Mouse (Mus musculus) activated CD4-positive, CD25-positive, alpha-beta regulatory T cell, adult 4 months (primary cell): ENCODE data around the gene Syngr3. TPM values are rescaled to one million over a fixed set of nuclear protein-coding genes. Genes with fewer than 3 reads are reported as not detected.
"Not testable (repeated sequence)": the region's sequence is repeated elsewhere in the genome, so short reads cannot be mapped to it uniquely, and the experiment has no call there.

Experiments used
- ATAC-seq: one replicate; pipeline ENCODE4 v1.8.0; 2017
- polyA plus RNA-seq, 2 experiments: library from polyadenylated mRNA; unstranded; fragments of 100-300 nt; shearing (Covaris generic); gene quantifications; one replicate each; pipeline ENCODE4 v1.2.1; 2017

The Syngr3 gene
- polyA plus RNA-seq: 1 to 10 TPM in 1 of 2 experiments, under 1 TPM in 1; 0.43 to 1.2 TPM

DNA sequence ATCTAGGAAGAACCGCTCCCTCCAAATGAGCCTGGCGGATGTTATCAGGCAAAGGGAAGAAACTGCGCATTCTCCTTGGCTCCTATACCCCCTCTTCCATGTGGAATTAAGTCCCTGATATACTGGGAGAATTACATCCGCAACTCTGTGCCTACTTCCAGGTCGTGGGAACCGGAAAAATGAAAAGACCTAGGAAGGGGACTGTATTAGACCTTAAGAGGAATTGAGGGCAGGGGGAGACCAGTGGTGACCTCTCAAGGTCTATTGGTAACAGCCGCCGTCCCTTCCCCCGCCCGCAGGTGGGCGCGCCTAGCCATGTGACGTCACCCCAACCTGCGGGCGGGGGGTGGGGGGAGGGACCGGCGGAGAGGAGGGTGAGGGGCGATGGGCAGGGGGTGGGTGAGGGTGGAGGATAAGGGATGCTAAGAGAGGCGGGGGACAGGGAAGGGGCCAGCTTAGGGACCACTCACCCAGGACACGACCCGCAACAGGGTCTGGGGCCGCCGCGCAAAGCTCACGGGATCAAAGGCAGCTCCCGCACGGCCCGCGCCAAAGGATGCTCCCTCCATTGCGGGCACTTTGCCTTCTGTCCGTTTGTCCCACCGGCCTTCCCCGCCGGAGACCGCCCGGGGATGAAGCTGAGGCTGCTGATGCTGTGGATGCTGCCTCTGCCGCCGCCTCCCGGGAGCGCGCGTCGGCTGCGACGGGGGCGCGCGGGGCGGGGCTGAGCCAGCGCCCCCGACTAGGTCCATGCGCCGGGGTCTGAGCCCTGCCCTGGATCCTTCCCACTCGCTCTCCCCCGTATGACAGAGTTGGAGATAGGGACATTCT, at the start of gene Syngr3:
Gene Syngr3 (minus strand): TSS at position 705 of the 831 bp plus-strand sequence.
- no peak for ATAC-seq

DNA sequence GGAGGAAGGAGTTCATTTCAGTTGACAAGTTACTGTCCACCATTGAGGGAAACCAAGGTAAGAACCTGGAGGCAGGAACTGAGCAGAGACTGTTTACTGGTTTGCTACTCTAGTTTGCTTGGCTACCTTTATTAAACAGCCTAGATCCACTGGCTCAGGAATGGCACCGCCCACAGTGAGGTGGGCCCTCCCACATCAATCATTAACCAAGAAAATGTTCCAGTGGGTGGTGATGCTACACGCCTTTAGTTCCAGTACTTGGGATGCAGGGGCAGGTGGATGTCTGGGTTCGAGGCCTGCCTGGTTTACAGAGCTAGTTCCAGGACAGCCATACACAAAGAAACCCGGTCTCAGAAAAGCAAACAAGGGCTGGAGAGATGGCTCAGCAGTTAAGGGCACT, 48.5 kb upstream of the Syngr3 start:
- ATAC-seq: no peak

DNA sequence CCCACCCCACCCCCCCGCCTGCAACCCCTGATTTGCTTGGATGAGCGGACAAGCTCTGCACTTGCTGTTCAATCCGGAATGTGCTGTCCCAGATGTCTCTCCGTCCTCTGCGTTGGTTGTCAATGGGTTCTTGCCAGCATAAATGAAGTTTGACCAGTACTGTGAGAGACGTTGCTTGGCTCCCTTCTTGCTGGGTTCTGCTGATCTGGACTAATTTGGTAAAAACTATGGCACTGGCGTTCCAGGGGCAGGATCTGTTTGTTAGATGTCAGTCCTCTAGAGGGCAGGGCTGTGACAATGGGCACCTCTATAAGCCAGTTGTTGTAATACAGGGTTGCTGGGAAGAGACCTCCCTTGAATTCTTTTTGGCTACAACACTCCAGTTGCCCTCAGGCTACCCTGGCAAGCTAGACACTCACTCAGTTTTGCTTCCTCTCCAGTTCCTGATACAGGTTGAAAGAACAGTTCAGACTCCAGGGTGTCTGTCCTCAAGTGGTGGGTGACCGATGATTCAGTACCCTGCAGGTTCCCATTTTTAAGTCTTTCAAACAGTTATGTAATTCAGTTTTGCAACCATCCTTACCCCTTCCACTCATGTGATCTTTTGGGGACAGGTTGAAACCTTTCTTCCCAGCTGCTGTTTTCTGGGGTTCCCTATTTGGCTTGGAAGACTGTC, 47.5 kb upstream of the Syngr3 start:
- ATAC-seq: no peak

DNA sequence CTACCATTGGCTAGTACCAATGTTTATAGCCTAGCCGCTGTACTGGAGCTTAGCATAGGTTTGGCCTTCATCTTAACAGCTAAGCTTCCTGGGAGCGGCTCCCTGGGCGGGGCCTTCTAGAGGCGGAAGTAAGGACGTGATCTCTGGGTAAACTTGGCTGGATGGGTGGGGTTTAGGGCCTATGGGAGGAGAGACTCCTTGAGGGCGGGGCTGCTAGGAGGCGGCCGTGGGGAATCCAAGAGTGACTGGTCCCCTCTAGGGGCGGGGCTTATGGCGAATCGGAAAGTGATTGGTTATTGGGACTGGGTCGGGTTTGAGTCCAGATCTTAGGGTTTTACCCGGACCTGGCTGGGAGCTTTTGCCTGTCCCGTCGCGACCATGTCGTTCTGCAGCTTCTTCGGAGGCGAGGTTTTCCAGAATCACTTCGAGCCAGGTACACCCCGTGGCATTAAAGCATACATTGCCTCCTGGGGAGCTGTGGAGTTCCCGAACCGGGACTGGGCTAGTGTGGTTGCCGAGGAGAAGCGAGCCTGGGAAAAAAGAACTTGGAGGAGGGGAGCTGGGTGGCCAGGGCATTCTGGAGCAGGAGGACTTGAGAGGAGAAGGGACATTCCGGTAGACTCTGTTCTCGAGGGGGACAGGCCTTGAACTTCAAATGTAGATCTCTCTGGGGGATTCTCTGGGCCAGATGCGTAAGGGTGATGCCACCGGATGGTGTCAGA, 46.7 kb upstream of the Syngr3 start, which contains the start of gene Msrb1:
Gene Msrb1 (plus strand): TSS at position 313 of the 722 bp plus-strand sequence.
- peak; percentile 98 for ATAC-seq

DNA sequence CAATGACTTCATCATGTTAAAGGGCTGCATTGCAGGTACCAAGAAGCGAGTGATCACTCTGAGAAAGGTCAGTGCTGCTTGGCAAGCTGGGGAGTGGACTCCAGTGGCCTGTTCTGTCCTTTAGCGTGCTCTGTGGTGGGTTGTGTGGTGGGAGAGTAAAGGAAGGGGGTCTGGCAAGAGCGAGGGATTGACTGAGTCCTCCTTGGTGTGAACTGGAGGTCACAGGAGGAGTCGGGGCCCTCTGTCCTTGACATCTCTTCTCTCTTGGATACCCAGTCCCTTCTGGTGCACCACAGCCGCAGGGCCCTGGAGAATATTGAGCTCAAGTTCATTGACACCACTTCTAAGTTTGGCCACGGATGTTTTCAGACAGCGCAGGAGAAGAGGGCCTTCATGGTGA, 45.7 kb upstream of the Syngr3 start:
- ATAC-seq: no peak

DNA sequence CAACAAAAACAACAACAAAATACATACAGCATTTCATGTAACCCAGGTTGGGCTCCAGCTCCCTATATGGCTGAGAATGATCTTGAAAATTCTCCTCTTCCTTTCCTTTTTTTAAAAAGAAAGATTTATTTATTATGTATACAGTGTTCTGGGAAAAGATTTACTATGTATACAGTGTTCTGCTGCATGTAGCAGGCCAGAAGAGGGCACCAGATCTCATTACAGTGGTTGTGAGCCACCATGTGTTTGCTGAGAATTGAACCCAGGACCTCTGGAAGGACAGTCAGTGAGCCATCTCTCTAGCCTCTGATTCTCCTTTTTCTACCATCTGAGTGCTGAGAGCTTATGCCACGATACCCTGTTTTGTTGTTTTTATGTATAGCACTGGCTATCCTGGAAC, 44.8 kb upstream of the Syngr3 start:
- no peak for ATAC-seq

DNA sequence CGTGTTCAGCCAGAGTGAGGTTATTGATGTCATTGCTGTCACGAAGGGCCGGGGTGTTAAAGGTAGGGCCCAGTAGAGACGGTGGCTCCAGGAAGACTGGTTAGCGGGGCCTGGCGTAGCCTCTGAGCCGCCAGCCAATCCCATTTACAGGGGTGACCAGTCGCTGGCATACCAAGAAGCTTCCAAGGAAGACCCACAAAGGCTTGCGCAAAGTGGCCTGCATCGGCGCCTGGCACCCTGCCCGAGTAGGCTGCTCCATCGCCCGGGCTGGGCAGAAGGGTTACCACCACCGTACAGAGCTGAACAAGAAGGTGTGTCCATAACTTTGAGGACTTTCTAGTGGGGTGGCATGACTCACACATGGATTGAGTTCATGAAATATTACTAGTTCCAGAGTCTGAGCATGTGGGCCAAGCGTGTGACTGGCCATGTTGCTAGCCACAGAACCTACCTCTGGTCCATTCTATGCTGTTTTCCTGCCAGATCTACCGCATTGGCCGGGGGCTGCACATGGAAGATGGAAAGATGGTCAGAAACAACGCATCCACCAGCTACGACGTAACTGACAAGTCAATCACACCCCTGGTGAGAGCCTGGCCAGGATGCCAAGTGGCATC, 43.8 kb upstream of the Syngr3 start:
- no peak for ATAC-seq

DNA sequence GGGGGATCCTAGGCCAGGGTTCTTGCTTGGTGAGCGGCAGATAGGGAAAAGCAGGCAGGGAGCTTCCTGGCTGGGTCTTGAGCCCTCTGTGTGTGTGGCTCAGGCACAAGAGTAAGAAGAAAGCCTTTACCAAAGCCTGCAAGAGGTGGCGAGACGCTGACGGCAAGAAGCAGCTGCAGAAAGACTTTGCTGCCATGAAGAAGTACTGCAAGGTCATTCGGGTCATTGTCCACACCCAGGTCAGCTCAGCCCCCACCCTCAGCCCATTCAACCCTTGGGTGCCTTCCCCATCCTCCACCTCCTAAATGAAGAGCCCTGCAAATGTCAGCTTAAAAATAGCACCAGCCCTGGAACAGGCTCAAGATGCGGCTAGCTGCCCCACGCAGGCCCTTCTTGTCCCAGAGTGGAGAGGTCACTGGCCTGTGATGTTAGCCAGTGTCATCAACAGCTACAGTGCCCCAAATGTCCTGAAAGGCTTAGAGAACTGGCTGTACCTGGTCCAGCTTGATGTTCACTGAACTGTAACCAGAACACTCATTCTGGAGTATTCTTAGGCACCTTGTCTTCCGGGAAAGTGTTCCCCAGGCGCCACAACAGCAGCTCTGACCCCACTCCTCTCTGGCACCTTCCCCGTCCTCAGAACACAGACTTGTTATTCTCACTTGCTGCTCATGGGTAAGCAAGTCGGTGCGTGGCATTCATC, 42.6 kb upstream of the Syngr3 start:
- ATAC-seq: no peak

DNA sequence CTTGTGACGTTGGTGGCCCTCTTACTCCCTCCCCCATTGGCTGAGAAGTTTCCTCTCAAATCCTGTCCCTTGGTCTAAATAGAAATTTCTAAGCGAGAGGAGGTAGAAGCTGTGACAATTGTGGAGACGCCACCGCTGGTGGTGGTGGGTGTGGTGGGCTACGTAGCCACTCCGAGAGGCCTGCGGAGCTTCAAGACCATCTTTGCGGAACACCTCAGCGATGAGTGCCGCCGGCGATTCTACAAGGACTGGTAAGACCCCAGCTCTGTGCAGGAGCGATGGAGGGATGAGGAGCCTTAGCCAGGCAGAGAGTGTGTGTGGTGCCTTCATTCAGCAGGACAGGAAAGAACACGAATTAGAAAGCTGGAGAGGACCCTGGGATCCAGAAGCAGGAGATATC, 41.0 kb upstream of the Syngr3 start:
- no peak for ATAC-seq

DNA sequence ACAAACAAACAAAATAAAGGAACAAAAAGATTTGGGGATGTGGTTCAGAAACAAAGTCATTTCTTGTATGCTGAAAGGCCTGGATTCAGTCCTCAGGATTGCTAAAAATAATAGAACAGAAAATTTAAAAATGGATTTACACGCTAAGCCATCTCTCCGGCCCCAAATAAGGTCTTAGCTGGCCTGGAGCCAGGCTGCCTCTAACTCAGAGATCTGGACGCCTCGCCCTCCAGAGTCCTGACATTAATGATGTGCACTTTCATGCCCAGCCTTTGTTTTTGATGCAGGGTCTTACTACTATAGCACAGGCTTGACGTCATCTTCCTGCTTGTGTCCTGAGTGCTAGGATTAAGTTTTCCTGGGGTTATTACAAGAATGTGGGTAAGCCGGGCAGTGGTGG, 39.3 kb upstream of the Syngr3 start:
- no peak for ATAC-seq

DNA sequence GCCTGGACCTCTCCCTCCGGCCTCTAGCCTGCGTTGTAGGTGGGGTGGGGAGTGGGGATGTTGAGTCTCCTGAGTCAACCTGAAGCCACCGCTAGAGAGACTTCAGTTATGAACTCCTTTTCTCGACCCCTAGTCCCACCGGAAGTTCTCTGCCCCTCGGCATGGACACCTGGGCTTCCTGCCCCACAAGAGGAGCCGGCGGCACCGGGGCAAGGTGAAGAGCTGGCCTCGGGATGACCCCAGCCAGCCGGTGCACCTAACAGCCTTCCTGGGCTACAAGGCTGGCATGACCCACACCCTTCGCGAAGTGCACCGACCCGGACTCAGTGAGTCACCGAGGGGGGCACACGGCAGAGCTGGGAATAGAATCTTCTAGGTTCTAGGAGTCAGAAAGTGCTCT, 38.4 kb upstream of the Syngr3 start:
- ATAC-seq: no peak

DNA sequence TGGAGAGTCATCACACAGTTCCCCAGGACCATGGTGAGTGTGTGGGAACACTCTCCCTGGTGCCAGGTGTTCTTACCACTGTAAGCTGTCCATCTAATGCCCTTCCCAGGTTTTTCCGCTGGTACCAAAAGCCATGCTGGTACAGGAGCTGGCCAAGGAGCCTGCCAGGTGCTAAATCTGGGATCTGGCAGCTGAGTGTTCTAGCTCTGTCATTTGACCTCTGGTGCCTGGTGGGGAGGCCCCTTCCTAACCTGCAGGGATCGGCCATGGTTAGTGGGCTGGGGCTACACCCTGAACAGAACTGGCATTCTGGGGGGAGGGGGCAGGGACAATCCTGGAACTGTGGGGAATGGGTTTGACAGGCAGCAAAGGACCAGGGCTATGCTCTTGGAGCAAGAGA, 37.9 kb upstream of the Syngr3 start, which contains the start of gene Rpl3l:
Gene Rpl3l (plus strand): TSS at position 203 of the 400 bp plus-strand sequence.
- no peak for ATAC-seq

DNA sequence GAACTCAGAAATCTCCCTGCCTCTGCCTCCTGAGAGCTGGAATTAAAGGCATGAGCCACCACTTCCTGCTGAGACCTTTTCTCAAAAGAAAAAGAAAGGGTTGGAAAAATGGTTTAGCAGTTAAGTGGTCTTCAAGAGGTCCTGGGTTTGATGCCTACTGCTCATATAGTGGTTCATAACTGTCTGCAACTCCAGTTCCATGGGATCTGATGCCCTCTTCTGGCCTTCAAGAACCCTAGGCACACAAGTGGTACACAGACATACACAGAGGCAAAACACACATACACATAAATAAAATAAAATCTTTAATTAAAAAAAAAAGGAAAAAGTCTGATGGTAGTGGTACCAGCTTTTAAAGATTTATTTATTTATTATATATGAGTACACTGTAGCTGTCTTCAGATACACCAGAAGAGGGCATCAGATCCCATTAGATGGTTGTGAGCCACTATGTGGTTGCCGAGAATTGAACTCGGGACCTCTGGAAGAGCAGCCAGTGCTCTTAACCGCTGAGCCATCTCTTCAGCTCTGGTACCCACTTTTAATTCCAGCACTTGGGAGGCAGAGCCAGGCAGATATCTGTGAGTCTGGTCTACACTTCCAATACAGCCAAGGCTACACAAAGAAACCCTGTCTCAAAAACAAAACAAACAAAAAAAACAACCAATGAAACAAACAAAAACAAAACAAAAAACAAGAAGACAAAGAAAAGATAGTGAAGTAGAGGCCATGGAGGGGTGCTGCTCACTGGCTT, 36.1 kb upstream of the Syngr3 start:
- no peak for ATAC-seq

DNA sequence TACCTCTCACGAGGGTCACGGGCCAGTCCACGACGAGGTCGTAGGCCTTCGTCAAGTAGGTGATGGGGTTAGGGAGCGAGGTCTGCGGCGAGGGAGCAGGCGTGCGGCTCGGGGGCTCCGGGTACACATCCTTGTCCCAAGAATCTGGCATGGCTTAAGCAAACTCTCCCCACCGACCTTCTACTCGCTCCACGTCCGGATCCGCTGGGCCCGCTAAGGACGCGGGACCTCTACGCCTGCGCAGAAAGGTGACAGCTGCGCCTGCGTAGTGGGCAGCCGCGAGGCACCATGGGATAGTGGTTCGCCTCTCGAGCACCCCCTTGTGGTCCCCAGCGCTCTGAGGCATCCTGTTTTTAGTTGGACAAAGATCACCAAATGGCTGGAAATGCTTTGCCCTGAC, 34.4 kb upstream of the Syngr3 start, which contains the start of gene Ndufb10:
Gene Ndufb10 (minus strand): TSS at position 295 of the 400 bp plus-strand sequence.
- peak; percentile 44 for ATAC-seq

DNA sequence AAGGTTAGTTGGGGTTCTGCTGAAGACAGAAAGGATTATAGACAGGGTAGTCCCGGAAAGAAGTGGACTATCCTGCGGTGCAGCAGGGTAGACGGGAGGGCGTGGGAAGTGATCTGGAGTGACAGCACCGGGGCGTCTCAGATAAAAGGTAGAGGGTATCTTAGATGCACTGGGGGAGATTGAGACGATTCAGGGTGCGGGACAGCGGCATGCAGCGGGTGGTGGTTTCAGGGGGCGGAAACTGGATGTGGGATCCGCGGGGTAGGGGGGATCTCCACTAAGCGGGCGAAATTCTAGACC, 34.1 kb upstream of the Syngr3 start:
- peak; percentile 16 for ATAC-seq

DNA sequence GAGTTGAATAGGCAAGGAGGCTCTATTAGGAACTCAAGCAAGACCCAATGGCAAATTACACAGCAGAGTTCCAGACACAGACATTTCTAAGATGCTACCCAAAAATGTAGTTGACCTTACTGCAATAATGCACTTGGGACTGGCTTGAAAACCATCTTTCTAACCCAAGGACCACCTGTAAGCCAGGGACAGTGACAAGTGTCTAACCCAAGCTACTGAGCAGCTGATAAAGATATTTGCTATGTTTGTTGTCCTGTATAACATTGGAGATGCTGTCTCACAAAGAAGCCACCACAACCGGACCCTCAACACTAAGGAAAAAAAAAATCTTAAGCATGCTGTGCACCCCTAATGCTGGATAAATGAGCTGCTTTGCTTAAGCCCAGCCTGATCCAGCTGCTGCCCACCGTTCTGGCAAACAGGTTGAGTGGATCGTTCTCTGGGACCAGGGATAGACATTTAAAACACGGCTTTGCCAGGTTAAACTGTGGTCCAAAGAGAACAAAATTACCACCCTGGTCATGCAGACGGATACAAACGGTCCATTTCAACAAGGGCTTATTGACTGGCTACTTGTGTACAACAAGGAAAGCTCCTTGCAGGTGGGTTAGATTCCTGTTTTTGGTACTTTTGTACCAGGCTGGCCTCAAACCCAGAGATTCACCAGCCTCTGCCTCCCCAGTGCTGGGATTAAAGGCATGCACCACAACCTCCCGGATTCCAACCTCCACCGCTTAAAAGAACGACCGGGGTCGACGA, 33.5 kb upstream of the Syngr3 start:
- no peak for ATAC-seq

DNA sequence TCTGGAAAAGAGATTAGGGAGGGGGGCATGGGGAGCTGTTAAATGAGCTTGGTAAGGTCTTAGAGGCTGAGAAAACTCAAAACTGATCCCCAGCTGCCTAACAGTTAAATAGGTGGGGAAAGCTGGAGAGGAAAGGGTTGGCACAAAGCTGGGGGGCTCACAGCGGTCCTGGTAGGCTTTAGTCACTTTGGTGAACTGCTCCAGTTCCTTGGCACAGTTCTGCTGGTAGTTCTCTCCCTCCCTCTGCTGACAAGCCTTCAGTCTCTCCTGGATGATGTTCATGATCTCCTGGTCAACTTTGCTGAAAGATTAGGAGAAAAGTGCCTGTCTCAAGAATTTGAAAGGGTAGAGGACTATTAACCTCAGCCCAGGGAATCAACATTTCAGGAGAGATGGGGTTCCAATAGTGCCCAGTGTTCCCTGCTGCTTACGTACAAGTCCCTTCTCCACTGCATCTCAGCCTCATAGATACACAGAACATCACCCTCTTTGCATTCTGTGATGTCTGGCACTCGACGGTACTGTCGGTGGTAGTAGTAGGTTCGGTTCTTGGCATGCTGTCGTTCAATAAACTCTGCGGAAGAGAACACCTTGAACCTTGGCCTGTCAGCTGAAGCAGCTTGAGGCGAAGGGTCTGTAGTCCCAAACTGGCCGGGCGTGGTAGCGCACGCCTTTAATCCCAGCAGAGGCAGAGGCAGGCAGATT, 32.6 kb upstream of the Syngr3 start:
- ATAC-seq: no peak

DNA sequence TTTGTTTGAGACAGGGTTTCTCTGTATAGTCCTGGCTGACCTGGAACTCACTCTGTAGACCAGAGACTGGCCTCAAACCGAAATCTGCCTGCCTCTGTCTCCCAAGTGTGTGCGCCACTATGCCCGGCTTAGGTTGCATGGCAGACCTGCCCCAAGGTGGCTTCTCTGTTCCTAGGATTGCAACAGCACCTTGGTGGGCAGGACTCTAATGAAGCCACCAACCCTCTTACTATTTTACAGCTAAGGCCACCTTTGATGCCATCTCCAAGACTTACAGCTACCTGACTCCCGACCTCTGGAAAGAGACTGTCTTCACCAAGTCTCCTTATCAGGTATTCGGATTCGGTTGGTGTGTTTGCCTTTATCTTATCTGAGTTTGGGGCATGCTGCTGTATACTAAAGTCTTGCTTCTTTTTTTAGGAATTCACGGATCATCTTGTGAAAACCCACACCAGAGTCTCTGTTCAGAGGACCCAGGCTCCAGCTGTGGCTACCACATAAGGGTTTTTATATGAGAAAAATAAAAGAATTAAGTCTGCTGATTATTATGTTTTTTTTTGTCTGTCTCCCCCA, 31.7 kb upstream of the Syngr3 start:
- not testable (repeated sequence) for ATAC-seq

DNA sequence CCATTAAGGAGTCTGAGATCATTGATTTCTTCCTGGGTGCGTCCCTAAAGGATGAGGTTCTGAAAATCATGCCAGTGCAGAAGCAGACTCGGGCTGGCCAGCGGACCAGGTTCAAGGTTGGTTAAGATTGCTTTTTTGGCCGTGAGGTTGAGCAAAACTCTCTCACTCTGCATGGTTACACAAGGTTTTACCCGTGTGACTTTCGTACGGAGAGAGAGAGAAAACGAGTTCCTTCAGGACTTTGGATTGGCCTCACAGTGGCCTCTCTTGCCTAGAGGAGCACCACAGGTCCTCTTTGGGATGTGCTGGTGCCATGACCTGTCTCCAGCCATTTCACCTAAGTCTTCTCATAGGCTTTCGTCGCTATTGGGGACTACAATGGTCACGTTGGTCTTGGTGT, 30.9 kb upstream of the Syngr3 start:
- not testable (repeated sequence) for ATAC-seq
